Mouse (Mus musculus) G1E-ER4 (cell line): ENCODE results near the gene Msgn1. TPM values are rescaled to one million over a fixed set of nuclear protein-coding genes. Genes with fewer than 3 reads are reported as not detected.

ENCODE experiments used
- GATA1 ChIP-seq: IDR thresholded peaks from one replicate; pipeline ENCODE4 v1.8.0; 2012; ENCODE audit warnings: low read length, inconsistent platforms
- polyA plus RNA-seq: library from polyadenylated mRNA; stranded (reverse); fragments of >175 nt; gene quantifications from 2 replicates; pipeline ENCODE4 v1.2.3, GENCODE M21; 2012

Msgn1 gene
- polyA plus RNA-seq, 1 experiment = not detected

- TF ChIP-seq GATA1 = no peak
Observed at GRCm38 (mm10) chr12:11206321-11206720, 2.5 kb downstream of the Msgn1 start.

DNA sequence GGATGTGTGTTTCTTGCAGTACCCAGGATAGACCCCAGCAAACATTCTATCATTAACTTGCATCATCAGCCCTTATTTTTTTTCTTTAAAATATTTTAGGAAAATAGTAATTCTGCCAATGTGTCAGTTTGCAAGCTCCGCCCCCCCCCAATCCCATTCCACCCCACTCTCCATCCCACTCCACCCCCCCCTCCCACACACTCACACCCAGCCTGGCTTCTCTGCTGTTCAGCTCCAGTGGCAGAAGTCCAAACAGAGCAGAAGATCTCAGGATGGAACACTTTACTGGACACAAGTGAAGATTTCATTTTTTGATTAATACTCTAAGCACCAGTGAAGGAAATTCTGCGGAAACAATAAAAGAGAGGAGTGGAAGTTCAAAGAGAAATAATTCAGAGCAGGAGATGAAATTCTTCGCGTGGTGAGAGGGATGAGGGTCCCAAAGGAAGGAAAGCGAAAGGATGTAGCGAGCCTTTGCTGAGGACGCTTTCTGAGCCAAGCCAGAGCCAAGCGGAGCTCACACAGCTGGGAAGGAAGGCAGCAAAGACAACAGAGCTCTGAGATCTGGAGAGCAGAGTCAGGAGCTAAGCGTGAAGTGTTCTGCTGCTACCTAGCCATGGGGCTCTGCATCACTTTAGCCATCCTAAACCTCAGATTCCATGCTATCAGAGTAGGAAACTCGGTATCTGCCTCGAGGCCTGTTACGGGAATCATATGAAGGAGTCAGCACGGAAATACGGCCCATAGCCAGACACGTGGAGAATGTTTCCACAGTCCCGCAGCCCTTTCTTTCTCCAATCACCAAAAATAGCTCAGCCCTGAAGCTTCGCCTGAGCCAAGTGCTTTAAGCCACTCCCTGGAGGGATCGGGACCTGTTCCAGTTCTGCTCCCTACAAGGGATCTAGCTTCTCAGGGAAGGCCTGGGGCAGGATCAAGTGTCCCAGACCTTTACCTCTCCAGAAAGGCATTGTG is 4.8 kb downstream of the Msgn1 start:
- no peak for TF ChIP-seq GATA1

DNA sequence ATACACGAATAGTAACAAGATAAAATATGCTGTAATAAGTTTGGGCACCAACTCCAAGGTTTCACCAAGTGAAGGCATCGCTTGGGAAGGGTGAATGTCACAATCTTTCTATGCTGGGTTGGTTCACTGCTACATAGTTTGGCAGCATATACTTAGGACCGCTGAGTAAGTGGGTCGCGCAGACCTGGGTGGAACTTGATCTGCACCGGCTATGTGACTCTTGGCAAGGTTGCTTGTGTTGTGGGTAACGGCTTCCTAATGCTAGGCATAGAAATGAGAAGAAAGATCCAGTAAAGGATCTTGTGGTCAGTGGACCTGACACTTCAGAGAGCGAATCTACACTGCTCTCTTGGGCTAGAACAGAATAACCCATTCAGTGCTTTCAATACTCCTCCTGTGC is 6.3 kb downstream of the Msgn1 start:
- no peak for TF ChIP-seq GATA1

DNA sequence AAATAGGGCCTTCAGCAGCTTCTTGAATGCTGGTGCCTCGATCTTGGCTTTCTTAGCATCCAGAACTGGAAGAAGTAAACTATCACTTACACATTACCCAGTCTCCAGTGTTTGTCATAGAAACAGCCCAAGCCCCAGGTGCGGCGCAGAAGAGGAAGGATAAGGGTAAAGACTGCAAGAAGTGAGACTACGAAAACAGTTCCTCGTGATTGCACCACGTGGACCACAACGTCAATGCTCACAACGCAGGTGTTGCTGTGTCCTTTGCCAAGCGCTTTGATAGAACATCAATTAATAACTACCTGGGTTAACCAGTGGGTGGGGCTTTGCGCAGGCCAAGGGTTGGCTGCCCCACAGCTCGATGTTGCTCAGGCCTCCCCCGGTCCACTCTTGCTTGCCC is 8.1 kb downstream of the Msgn1 start:
- TF ChIP-seq GATA1 = no peak

DNA sequence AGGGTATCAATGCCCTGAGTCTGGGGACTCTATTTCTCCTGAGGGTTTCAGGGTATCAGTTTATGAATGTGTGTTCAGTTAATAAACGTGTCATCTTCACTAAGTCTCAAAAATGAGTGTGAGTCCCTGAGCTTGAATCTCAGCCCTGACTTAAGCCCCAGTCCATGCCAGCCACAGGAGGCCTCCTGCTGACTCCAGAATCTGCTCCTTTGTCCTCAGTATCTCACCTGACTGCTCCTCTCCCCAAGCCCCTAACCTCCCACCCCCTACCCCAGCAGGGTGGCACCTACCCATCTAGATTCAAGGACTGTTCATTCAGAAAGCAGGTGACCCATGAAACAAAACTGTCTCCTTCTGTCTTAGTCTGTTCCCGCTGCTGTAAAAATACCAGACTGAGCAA is 10.2 kb downstream of the Msgn1 start:
- no peak for TF ChIP-seq GATA1

- no peak for TF ChIP-seq GATA1
Observed at GRCm38 (mm10) chr12:11198026-11198425, 10.7 kb downstream of the Msgn1 start.

DNA sequence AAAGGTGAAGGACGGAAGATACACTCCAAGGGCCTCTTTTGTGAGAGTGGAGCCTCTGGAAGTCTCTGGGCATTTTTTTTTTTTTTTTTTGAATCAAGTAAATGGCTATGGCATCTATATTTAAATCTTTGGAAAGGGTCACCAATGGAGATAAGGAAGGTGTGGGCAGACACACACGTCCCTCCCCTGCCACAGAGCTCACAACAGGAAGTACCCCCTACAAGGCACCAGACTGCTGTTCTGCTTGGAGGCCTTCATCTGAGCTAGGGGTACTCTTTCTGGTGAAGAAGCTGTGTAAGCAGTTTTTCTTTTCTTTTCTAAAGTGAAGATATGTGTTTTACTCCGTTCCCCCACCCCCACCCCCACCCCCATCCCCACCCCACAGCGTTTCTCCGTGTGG is 11.9 kb downstream of the Msgn1 start:
- no peak for TF ChIP-seq GATA1

- TF ChIP-seq GATA1 = no peak
Observed at GRCm38 (mm10) chr12:11196142-11196597, 12.6 kb downstream of the Msgn1 start.

DNA sequence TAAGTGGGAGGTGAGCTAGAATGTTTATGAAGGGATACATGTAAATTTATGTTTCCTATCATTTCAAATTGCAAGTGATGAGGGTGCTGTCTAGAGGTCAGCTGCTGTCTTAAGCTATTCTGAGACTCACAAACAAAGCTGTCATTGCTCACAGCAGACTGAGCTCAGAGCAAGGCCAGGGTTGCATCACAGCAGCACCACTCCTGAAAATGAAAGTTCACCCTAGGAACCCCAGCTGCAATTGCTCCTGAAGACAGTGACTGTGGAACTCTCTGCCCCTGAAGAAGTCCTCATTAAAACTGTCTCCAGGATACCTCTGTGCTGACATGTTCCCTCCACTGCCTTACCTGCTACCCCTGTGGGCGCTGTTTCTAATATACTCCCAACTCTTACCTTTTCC is 13.7 kb downstream of the Msgn1 start:
- TF ChIP-seq GATA1 = no peak

GRCm38 (mm10) chr12:11178486-11179154 is 30.2 kb downstream of the Msgn1 start:
- no peak for TF ChIP-seq GATA1

GRCm38 (mm10) chr12:11177408-11178394 is 31.1 kb downstream of the Msgn1 start:
- no peak for TF ChIP-seq GATA1

- no peak for TF ChIP-seq GATA1
Observed at GRCm38 (mm10) chr12:11158670-11159069, 50.1 kb downstream of the Msgn1 start.

Other genes with a start within 250 kb of the Msgn1 start
- not detected in 2 replicates for gene Kcns3, start 57.9 kb downstream of the Msgn1 start, polyA plus RNA-seq
- gene Gen1, start 56.8 kb upstream of the Msgn1 start, polyA plus RNA-seq = 5.2 and 11.5 TPM in 2 replicates
- 102 and 138 TPM in 2 replicates for gene Smc6, start 56.9 kb upstream of the Msgn1 start, polyA plus RNA-seq
- gene Vsnl1, start 227.6 kb upstream of the Msgn1 start, polyA plus RNA-seq = not detected in 2 replicates
- not detected in 2 replicates for gene Rad51ap2, start 247.1 kb upstream of the Msgn1 start, polyA plus RNA-seq